Mouse (Mus musculus) c-Kit-positive CD71-positive TER-119-positive erythroid progenitor cells, embryonic 14.5 days (primary cell): ENCODE data around the gene 6330409D20Rik.

Experiments used
- DNase-seq: peaks from one replicate; pipeline ENCODE4 v3.0.0-alpha.2; 2013; ENCODE audit warnings: low spot score

6330409D20Rik gene

DNA sequence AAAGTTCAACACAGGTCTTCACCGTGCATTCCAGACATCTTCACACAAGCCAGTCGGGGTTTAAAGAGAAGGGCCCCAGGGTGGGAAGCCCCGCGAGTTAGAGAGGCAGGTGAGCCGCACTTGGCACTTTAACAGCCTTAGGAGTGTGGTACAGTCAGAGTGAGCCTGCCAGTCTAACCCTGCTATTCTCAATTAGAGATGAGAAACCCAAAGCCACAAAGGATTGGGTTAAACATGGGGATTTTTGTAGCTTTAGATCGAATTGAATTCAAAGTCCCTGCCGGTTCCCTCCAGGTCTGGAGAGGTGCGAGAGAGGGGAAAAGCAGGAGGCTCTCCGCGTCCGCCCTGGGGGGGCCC is at the start of gene 6330409D20Rik:
Gene 6330409D20Rik, minus strand, starts transcription at position 101 of the 357 bp plus-strand sequence.
- DNase-seq = no peak

DNA sequence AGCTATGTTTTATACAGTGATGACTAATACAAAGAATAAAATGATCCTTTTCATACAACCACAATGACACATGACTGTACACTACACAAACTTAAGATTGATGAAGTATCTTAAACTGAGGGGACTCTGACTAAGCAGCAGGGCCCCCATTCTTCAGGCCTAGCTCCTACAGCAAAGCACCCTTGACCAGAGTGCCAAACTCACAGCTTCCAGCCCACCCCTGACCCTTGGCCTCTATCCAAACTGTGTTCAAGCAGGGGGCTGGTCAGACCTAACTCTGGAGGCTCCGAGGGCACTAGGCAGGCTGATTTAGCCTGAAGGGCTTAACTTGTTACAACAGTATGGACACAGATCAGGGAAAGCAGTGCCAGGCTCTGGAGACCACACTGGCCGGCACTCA is 47.8 kb upstream of the 6330409D20Rik start:
- DNase-seq = no peak

DNA sequence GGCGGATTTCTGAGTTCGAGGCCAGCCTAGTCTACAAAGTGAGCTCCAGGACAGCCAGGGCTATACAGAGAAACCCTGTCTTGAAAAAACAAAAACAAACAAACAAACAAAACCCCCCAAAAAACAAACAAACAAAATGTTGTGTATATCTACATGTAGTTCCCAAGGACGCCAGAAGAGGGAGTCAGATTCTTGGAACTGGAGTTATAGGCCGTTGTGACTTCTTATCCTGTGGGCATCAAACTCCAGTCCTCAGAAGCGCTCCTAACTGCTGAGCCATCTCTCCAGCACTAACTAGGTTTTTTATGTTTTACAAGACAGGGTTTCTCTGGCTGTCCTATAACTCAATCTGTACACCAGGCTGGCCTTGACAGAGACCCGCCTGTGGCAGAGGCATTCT is 46.4 kb upstream of the 6330409D20Rik start:
- DNase-seq = peak; percentile 40

DNA sequence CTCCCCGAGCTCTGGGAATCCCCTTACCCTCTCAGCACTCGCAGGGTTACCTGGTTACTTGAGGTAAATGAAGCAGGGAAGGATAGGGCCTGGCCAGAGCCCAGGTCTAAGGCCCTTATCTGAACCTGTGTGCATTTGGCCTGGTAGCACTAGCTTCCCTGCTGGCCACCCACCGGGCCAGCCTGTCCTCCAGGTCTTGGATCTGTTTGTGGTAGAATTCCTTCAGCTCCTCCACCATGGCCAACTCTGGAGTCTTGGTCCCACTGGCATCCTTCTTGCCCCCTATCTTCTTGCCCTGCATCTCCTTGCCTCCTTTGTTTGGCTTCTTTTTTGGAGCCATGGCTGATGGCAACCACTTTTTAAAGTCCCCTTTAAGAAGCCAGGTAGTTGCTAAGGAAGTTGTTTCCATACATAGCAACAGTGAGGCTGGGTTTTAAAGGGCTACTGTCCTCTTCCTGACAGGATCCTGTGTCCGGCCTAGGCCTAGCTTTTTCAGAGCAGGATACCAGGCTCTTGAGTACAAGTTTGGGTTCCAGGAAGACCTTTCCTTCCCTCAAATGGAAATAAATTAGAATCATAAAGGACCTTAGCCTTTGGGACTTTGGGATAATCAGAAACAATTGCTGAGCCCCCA is 43.3 kb upstream of the 6330409D20Rik start, which contains the start of gene Cfap157:
Gene Cfap157, minus strand, starts transcription at position 381 of the 634 bp plus-strand sequence.
- no peak for DNase-seq

DNA sequence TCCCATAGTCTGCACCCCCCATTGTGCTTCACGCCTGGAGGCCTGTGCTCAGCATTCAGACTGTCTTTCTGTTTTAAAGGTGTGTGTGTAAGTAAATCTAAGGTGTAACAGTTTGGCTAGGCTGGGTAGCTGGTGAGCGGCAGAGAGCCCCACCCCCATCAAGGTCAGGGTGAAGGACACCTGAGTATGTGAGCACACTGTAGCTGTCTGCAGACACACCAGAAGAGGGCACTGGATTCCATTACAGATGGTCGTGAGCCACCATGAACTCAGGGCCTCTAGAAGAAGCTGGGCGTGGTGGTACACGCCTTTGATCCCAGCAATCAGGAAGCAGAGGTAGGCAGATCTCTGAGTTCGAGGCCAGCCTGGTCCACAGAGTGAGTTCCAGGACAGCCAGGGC is 40.9 kb upstream of the 6330409D20Rik start:
- DNase-seq = no peak

DNA sequence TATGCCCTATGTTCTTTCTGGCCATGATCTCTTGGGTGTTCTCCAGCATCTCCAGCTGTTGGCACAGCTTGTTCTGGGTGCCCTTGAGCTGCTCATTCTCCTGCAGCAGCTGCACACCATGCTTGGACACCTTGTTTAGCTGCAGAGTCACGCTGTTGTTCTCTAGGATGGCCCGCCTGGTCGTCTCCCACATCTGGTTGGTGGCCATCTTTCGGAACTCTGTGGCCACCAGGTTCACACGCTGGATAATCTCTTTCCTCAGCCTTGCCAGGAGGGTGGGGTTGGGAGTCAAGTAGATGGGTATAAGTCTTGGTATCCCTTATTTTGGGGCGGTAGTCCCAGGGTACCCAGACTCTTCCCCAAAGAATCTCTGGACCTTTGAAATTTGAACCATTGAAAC is 38.9 kb upstream of the 6330409D20Rik start:
- DNase-seq = no peak

DNA sequence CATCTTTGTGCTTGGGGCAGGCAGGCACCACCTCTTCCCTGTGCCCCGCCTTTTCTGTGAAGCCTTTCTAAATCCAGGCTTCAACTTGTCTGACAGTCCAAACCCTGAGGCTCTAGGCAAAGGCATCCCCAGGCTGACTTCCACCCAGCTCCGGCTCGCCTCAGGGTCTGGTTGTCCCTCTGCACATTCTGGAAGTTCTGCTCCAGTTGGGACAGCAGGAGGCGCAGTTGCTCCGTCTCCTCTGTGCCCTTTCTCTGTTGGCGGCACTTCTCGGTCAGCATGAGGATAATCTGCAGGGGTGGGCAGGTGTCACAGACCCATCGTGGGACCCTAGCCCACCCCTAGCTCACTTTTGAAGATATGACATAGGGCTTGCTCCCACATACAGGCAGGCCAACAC is 38.3 kb upstream of the 6330409D20Rik start:
- peak; percentile 16 for DNase-seq

DNA sequence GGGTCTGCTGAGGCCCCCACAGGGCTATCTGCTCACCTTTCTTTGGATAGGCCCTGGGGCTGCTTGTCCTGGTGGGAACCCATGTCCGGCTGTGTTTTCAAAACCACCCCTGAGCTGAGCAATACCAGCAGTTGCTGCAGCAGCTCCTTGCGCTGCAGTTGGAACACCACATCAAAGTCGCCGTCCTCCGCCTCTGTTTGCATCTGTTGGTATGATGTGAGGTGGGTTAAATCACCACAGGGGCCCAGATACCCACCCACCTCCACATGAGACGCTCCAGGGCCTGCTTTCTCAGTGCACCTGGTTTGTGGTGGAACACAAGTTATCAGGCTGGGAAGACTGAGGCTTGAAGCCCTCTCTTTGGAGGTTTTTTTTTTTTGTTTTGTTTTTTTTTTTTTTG is 37.3 kb upstream of the 6330409D20Rik start:
- no peak for DNase-seq

DNA sequence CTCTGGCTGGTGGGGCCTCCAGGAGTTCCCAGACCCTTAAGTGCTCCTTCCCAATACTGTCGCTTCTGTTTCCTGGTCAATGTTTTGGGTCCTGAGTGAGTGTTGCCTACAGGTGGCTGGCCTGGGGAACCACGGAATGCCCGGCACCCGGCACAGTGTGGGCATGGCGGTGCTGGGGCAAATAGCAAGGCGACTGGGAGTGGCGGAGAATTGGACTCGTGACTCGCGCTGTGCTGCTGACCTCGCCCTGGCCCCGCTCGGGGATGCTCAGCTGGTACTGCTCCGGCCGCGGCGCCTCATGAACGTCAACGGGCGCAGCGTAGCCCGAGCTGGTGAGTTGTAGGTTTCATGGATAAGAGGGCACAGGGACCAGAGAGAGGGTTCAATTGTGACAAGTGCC is 35.4 kb upstream of the 6330409D20Rik start:
- no peak for DNase-seq

DNA sequence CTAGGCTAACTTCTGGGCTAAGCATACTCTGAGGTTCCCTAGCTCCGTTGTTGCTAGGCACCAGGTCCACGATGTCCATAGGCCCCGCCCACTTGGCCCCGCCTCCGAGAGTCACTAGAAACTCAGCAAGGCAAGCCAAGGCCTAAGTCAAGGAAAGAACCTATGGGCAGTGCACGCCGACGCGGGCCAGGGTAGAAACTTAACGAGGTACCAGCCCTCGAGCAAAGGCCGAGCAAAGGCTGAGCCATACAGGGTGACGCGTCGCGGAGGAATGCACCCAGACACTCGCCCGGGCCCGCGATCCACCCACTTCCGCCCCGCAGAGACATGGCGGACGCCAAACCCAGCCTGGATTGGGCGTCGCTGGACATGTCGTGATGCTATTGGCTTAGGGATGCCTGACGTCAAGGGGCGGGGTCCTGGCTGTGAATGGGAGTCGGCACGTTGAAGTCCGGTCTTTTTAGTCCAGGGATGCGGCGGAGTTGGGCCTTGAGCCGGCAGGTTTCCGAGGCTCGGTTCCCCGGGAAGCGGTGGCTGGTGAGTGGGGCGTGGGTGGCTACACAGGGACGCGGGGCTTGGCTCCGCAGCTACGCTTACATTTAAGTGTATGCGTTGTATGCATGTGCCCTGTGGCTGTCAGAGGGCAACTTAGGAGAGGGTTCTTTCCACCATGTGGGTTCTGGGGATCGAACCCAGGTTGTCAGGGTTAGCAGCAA is 34.7 kb upstream of the 6330409D20Rik start, which contains the start of the genes Ttc16 and Ptrh1:
Gene Ttc16, minus strand, starts transcription at position 275 of the 716 bp plus-strand sequence.
Gene Ptrh1, plus strand, starts transcription at position 428 of the 716 bp plus-strand sequence.
- DNase-seq = peak; percentile 96

DNA sequence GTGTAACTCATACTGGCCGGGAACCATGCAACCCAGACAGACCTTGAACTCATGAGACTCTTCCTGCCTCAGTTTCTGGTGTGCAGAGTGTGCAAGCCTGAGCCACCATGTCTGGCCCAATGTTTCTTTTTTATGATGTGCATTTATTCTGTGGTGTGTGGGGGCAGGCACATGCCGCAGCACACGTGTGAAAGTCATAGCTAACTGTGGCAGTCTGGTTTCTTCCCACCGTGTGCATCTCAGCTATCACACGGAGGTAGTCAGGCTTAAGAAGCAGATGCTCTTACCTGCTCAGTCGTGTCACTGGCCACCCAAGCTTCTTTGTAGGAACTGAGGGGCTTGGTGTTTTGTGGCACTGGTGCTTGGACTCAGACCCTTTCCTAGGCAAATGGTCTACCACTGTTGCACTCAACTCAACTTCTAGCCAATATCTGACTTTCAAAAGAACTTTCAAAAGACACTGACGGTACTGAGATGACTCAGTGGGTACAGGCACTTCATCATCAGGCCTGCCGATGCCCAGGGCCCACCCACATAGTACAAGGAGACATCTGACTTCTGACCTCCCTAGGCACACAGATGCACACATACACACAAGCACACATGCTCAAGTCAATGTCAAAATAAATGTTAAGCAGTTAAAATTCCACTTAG is 31.9 kb upstream of the 6330409D20Rik start:
- DNase-seq = no peak

DNA sequence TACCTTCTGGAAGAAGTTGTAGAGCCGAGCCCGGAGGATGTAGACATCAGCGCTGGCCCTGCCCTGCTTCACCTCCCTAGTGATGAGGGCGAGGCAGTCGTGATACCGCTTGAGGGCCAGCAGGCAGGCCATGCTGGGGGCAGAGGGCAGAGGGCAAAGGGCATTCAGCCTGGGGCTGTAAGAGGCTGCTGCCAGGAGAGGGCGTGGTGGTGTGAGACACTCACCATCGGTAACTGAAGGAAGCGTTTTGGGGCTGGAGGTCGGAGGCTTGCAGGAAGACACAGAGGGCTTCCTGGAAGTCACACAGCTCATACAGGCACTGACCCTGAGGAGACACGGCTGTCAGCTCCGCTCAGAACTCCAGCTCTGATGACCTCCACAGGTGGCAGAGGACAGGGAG is 31.1 kb upstream of the 6330409D20Rik start:
- no peak for DNase-seq

DNA sequence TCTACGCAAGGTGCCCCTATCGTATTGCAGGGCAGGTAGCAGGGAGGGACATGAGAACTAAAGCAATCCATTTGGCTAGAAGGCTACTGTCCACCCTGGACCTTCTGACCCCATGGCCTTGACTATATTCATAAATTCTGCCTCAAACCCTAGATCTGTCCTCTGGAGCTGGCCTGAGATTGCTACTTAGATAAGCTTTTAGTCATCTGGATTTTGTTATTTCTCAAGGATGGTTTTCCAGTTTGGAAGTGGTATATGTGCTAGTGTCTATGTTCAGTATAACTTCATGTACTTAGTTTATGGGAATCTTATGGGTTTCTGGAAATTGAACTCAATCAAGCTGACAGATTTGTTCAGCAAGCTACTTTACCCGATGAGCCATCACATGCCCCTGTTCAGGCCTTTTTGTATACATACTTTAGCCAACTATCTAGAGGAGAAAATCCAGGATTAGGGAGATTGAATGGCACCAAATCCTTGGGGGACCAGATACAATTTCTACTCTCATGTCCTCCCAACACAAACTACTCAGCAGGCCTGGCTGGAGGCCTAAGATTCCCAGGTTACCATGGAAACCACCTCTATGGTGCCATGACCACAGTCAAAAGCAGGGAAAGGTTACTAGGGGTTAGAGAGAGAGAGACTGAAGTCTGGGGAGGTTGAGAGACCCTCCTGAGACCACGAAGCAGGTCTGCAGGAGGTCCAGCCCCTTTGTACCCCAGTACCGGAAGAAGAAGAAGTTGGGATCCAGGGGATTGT is 28.7 kb upstream of the 6330409D20Rik start:
- DNase-seq = no peak

DNA sequence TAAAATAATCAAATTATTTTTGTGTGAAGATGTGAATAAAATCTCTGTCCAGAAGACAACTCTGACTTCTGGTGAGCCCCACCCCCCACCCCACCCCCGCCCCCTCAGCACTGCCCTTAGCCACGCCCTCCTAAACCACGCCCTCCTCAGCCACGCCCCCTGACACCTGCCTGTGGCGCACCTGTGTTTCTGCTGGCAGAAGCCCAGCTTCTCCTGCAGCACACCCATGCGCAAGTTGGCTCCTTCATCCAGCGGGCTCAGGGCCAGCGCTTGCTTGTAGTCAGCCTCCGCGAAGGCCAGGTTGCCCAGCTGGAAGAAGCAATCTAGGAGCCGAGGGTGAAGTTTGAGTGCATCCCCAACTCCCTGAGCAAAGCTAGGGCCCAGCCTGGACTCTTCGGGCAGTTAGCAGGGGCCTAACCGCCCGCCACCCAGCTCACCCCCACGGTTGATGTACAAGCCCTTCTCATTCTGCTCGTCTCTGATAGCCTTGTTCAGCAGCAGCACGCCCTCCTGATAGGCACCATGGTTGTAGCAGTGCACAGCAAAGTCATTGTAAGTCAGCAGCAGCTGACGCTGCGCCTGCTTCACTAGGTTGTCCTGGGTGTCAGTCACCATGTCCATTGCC is 28.0 kb upstream of the 6330409D20Rik start:
- DNase-seq = no peak

DNA sequence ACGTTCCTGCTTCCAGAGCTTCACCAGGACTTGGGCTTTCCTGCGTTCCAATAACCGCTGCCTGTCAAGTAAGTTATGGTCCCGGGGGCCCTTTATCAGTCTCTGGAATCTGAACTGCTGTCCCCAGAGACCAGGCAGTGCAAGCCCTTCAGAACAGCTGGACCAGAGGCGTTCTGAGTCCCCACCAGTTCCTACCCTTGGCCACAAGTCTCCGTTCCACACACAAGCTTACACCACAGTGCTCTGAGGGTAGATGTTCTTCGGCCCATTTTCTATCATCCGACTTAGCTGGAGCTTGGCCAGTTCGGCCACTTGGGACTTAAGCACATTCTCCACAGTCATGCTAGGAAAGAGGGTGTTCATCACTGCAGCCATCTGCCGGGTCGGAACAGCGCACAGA is 26.4 kb upstream of the 6330409D20Rik start:
- no peak for DNase-seq

DNA sequence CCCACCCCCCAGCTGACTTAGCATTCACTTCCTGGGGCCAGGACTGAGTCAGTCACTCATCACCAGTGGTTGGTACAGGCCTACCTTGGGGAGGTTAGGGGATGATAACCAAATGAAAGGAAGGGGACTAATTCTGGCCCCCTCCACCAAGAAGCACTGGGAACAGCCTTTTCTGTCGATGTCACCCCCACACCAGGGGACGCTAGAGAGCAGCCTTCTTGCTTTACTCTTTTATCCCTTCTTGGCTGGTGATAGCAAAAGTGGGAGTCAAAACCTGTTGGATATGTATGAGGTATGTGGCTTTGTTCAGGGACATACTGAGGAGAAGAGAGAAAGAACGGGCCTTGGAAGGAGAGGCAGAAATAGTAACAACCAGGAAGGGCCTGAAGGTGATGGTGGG is 22.5 kb upstream of the 6330409D20Rik start:
- no peak for DNase-seq

DNA sequence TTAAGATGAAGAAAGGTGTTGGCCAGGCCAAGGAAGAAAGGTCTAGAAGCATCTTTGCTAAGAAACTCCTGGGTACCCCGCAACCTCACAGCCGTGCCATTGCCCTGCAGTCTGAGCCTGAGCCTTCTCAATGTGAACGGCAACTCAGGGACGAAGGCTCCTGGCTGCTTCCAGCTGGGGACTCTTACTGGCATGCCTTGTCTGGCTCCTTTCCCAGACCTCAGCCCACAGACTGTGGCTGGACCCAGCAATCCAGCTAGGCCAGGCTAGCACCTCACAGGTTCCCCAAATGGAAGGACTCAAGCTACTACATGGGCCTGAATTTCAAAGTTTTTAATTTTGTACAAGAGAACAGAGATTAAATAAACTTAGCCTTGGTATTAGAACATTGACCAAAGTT is 21.0 kb upstream of the 6330409D20Rik start:
- no peak for DNase-seq

DNA sequence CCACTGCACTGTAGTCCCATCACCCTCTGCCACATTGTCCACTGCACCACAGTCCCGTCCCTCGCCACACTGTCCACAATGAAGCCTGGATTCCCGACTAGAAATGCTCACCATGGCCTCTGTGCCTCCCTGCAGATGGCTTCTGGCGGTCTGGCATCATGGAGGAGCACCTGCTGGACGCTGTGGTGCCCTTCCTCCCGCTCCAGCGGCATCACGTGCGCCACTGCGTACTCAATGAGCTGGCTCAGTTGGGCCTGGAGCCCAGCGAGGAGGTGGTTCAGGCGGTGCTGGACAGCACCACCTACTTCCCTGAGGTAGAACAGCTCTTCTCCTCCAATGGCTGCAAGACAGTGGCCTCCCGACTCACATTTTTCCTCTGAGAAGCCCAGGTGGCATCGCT is 20.5 kb upstream of the 6330409D20Rik start:
- no peak for DNase-seq

DNA sequence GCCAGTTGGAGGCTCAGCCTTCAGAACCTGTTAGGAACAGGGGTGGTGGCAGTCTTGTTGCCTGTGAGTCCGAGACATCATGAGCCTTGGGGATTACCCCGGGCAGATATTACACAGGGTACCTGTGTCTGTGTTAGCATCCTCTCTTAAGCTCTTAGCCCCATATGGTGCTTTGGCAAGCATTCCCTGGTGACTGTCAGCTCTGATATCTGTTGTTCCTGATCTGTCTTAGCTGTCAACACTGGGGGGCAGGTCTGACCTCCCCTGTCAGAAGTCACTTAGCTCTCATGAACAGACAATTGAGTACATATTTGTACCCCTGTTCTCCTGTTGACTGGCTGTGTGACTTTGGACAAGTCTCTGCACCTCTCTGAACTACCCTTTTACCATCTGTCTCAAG is 18.2 kb upstream of the 6330409D20Rik start:
- DNase-seq = no peak

DNA sequence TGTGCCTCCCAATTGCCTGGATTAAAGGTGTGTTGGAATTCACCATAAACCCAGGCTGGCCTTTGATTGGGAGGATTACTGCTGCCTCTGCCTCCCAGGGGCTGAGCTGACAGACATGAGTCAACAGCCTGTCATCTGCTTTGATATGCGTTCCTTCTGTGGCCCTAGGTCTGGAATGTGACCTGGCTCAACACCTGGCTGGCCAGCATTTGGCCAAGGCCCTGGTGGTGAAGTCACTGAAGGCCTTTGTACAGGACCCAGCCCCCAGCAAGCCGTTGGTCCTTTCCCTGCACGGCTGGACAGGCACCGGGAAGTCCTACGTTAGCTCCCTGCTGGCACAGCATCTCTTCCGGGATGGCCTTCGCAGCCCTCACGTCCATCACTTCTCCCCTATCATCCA is 17.7 kb upstream of the 6330409D20Rik start:
- DNase-seq = no peak

DNA sequence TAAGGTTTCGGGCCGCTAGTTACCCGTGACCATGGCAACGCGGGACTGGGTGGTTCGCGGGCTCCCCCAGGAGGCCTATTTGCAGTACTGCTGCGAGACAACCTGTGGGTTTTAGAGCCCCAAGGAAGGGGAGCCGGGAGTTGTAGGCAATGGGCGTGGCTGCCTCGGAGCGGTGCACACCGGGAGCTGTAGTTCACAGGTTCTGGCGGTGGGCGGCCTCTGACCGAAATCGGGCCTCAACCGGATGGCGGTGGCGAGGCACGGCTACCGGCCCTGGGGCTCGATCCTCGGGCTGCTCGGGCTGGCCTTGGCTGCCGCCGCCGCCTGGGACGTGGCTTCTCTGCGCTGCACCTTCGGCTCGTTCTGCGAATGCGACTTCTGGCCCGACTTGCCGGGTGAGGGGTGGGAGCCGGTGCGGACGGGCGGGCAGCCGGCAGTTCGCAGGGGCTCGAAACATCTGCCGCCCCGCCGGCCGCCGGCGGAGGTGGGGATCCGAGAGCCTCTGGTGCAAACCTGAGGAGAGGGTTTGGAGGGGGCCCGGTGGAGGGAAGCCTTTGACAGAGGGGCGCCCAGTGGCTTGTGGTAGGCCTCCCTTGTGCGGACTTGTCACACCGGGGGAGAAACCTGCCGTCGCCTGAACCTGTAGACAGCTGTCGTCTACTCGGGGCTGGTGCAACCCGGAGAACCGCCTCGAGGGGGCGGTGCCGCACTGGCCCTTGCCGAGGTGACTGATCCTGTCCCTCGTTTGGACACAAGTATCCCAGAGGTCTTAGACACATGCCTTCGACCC is 16.4 kb upstream of the 6330409D20Rik start, which contains the start of gene Tor2a:
Gene Tor2a, plus strand, starts transcription at position 179 of the 790 bp plus-strand sequence.
- DNase-seq = peak; percentile 95
